Mouse (Mus musculus): ENCODE data around the gene Gcm1. TPM values are rescaled to one million over a fixed set of nuclear protein-coding genes. Genes with fewer than 3 reads are reported as not detected.
A peak's percentile ranks its signal among the peaks of the same experiment; 100 is the strongest.

Gene Gcm1
- polyA plus RNA-seq, 1 experiment from 2014 or later = not detected

DNA sequence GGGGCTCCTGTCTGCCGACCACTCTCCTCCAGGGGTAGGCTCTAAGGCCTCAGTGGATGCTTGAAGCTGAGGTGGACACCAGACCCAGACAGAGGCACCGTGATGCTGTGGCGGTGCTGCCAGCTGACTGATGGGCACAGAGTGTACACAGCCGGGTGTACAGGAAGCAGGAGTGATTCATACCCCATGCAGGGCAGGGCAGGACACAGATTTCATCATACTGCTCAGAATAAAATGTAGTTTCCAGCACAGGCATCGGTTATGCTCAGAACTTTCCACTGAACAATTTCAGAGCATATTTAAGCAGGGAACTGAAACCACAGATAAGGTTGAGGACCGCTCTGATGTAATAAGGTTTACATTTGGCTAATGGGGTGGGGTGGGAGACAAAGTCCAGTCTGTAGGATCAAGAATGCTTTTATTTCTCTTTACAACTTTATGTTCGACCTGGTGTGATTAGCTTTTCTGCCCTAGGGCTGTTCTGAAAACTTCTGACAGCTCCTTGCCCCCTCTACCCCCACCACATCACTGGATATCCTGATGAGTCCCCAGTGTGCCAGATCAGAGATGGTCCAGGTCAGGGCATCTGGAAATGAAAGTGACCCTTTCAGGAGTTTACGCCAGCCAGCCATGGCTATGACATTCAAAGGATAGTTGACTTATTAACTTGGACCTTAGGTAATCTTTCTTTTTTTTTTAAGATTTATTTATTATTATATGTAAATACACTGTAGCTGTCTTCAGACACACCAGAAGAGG, 29.4 kb upstream of the Gcm1 start:
- no peak overlapping the region for H3K4me2 ChIP-seq
- no peaks in the 10 kb centered on the region for H3K27me3 ChIP-seq (replicated peaks)
- no peaks in the 10 kb centered on the region for H3K4me1 ChIP-seq
- ATAC-seq (replicated peaks) = no peak
- no peak overlapping the region for H3K27ac ChIP-seq
- H3K36me3 ChIP-seq (replicated peaks) = no peaks in the 10 kb centered on the region
- no peak overlapping the region for H3K9ac ChIP-seq
- H3K4me3 ChIP-seq = no peak overlapping the region
- 84% methylated on average over 8 of the region's 8 CpGs for WGBS
- no peaks in the 10 kb centered on the region for H3K9me3 ChIP-seq

DNA sequence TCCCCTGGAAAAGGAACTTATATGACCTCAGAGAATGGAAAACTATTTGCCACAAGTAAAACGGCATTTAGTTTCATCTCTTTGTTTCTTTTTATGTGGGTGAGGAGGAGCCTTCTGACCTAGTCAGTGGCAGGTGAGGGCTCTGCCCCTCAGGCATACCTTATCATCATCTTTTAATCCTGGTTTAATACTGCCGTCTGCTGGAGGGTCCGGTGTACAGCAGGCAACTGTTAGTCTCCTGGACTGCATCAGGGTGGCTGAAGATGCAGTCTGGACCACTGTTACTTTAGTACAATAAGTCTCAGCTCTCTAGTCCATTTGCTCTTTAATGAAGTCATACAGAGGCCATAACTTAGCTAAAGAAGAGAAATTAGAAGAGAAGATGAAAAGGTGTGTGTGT, 26.9 kb upstream of the Gcm1 start:
- Histone ChIP-seq H3K4me3 (no peak overlapping the region), H3K4me1 (no peaks in the 10 kb centered on the region), H3K27me3 (replicated peaks) (no peaks in the 10 kb centered on the region), H3K36me3 (replicated peaks) (no peaks in the 10 kb centered on the region), H3K4me2 (no peak overlapping the region), H3K9ac (no peak overlapping the region), H3K9me3 (no peaks in the 10 kb centered on the region), H3K27ac (no peak overlapping the region)
- WGBS = 18% methylated on average over 3 of the region's 3 CpGs
- ATAC-seq (replicated peaks) = peak; percentile 75

DNA sequence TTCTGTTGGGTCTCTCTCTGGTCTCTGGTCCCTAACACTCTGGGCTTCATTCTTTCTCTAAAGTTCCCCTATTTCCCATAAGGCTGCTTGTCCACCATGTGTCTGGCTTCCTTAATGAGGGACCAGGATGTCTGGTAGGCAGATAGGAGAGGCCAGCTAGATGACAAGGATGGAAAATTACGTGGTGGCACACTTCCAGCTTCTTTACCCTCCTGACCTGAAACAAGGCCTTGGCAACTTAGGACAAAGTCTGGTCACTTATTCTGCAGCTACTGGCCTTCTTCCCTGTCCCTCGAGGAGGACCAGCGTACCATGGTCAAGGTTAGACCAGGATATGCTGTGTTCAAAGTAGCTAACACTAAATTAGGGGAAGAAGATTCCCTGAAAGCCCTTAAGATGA, 24.6 kb upstream of the Gcm1 start:
- Histone ChIP-seq H3K27me3 (replicated peaks) (no peaks in the 10 kb centered on the region), H3K36me3 (replicated peaks) (no peaks in the 10 kb centered on the region), H3K4me1 (no peaks in the 10 kb centered on the region), H3K9me3 (no peaks in the 10 kb centered on the region), H3K4me2 (no peak overlapping the region), H3K9ac (no peak overlapping the region), H3K4me3 (no peak overlapping the region), H3K27ac (no peak overlapping the region)
- no peak for ATAC-seq (replicated peaks)
- 90% methylated on average over 3 of the region's 3 CpGs for WGBS

DNA sequence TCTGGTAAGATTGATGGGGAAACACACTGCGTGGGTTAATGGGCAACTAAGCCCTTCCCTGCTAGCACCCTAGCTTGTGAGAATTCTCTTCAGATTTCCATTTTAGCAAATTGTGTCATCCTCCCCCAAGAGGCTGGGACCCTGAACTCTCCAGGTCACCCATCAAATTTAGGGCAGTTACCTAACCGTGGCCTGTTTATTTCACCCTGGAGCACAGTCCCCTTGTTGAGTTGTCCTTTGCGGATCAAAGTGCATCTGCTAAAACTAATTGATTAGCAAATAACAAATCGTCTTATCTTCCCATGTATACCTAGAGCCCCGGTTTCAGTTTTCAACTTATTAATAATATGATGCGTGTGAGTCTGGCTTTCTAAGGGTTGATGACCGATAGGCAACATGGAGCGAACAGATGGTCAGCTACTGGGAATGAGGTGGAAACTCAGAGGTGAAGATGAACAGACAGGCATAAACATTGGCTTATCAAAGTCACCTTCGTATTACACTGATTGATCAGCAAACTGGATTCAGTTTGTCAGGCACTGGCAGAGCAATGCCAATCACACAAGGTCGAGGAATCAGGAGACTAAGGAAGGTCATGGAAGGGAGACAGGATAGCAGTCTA, 20.8 kb upstream of the Gcm1 start:
- Histone ChIP-seq H3K9ac (no peak overlapping the region), H3K9me3 (no peaks in the 10 kb centered on the region), H3K27ac (no peak overlapping the region), H3K4me2 (no peak overlapping the region), H3K36me3 (replicated peaks) (no peaks in the 10 kb centered on the region), H3K27me3 (replicated peaks) (no peaks in the 10 kb centered on the region), H3K4me3 (no peak overlapping the region), H3K4me1 (no peaks in the 10 kb centered on the region)
- 93% methylated on average over 10 of the region's 10 CpGs for WGBS
- no peak for ATAC-seq (replicated peaks)

DNA sequence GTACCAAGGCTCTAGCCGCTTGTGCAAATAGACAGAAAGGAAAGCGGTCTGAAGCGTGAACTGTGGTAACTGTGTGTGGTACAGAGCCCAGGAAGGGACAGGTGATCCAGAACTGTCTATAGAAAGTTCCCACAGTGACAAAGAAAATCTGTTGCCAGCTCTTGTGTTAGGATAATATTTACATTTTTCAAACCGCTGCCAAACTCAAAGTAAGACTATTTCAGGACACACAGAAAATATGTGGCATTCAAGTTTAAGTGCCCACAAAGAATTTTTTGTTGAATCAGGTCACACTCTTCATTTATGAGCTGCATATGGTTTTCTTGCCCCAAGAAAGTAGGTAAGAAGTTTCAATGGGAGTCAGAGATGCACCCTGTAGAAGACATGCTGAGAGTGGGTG, 18.8 kb upstream of the Gcm1 start:
- H3K4me3 ChIP-seq = no peak overlapping the region
- no peak for ATAC-seq (replicated peaks)
- no peak overlapping the region for H3K27ac ChIP-seq
- no peak overlapping the region for H3K4me2 ChIP-seq
- WGBS = 95% methylated on average over 4 of the region's 4 CpGs
- H3K27me3 ChIP-seq (replicated peaks) = no peaks in the 10 kb centered on the region
- H3K9me3 ChIP-seq = no peaks in the 10 kb centered on the region
- H3K36me3 ChIP-seq (replicated peaks) = no peaks in the 10 kb centered on the region
- no peaks in the 10 kb centered on the region for H3K4me1 ChIP-seq
- no peak overlapping the region for H3K9ac ChIP-seq

DNA sequence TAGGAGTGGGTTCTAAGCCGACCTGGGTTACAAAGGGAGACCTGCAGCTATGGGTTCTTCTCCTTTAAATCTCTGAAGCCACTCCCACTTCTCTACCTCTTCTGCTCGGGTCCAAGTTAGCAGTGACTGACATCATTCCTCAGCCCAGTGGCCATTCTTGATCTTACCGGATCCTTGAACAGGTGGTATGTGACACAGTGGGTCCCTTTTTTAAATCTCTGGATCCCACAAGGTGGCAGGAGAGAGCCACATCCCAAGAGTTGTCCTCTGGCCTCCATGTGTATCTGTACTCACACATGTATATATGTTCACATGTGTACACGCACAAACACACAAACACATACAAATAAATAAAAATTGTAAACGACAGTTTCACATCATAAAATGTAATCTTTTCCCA, 16.4 kb upstream of the Gcm1 start:
- no peaks in the 10 kb centered on the region for H3K36me3 ChIP-seq (replicated peaks)
- no peak overlapping the region for H3K27ac ChIP-seq
- no peak overlapping the region for H3K9ac ChIP-seq
- H3K27me3 ChIP-seq (replicated peaks) = no peaks in the 10 kb centered on the region
- 80% methylated on average over 5 of the region's 5 CpGs for WGBS
- H3K4me3 ChIP-seq = no peak overlapping the region
- no peak for ATAC-seq (replicated peaks)
- H3K9me3 ChIP-seq = no peaks in the 10 kb centered on the region
- H3K4me1 ChIP-seq = no peaks in the 10 kb centered on the region
- H3K4me2 ChIP-seq = no peak overlapping the region

DNA sequence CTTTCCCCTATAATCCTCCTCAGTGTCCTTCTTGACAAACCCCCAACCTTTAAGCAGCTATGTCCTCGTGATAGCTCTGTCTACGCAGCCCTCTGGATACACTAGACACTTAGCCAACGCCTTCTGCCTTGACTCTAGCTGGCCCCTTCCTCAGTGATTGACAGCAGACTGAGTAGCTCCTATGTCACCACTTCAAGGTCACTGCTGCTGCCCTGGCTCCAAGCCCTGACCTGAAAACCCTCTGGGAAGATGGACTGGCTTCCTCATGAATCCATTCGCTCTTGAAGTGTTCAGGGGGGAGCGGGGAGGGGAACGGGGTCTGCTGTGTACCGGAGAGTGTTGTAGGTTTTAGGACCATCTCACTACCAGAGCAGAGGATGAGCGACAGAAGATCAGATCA, 15.9 kb upstream of the Gcm1 start:
- Histone ChIP-seq H3K36me3 (replicated peaks) (no peaks in the 10 kb centered on the region), H3K4me3 (no peak overlapping the region), H3K9ac (no peak overlapping the region), H3K9me3 (no peaks in the 10 kb centered on the region), H3K4me1 (no peaks in the 10 kb centered on the region), H3K4me2 (no peak overlapping the region), H3K27me3 (replicated peaks) (no peaks in the 10 kb centered on the region), H3K27ac (no peak overlapping the region)
- no peak for ATAC-seq (replicated peaks)
- 86% methylated on average over 8 of the region's 8 CpGs for WGBS

DNA sequence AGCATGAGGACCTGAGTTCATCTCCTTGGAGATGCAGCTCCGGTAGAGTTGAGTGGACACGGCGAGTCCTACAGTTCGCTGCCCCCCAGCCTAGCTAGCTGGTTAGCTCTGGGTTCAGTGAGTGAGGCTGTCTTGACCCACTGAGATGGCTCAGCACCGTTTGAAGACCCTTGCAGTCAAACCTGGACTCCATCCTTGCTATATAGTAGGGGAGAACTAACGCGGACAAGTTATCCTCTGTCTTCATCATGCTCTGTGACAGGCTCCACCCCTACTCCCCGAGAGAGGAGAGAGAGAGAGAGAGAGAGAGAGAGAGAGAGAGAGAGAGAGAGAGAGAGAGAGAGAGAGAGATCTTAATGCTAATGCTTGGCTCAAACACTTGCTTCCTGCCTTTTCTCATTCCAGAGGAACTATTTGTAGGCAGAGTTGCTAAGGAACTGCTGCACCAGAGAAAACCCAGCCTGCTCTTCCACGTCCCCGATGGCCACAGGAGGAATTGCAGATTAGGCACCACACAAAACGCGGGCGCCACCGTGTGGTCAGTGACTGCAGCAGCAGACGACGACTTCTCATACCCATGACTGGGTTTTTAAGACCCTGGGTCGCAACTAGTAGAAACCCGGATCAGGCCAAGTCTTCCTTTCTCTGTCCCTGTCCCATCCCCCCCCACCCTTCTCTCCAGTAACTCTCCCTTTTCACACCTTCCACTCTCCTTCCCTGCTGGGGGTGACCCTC, 12.8 kb upstream of the Gcm1 start:
- Histone ChIP-seq H3K9me3 (no peaks in the 10 kb centered on the region), H3K27ac (no peak overlapping the region), H3K27me3 (replicated peaks) (no peaks in the 10 kb centered on the region), H3K4me1 (no peaks in the 10 kb centered on the region), H3K4me2 (no peak overlapping the region), H3K36me3 (replicated peaks) (no peaks in the 10 kb centered on the region), H3K4me3 (no peak overlapping the region), H3K9ac (no peak overlapping the region)
- WGBS = 37% methylated on average over 18 of the region's 18 CpGs
- peak; percentile 60 for ATAC-seq (replicated peaks)

DNA sequence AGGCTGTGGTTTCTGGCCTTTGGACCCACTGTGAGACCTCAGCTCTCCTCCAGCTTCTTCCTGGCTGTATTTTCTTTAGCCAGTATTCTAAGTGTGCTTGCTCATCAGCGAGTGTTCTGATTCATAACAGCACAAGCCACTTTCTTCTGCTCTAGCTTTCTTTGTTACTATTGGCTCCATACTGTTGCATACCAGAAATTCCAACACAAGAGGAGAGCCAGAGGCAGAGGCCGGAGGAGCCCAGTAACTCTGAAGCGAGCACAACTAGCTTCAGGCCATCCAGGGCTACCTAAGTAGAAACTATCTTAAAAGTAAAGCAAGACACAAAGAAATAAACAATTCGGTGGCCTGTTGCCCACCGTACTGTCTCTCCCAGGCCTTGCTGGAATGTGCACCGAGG, 6.6 kb upstream of the Gcm1 start:
- Histone ChIP-seq H3K4me3 (no peak overlapping the region), H3K27me3 (replicated peaks) (no peaks in the 10 kb centered on the region), H3K9ac (no peak overlapping the region), H3K9me3 (no peaks in the 10 kb centered on the region), H3K4me1 (no peaks in the 10 kb centered on the region), H3K4me2 (no peak overlapping the region), H3K27ac (no peak overlapping the region), H3K36me3 (replicated peaks) (no peaks in the 10 kb centered on the region)
- 73% methylated on average over 6 of the region's 6 CpGs for WGBS
- no peak for ATAC-seq (replicated peaks)

DNA sequence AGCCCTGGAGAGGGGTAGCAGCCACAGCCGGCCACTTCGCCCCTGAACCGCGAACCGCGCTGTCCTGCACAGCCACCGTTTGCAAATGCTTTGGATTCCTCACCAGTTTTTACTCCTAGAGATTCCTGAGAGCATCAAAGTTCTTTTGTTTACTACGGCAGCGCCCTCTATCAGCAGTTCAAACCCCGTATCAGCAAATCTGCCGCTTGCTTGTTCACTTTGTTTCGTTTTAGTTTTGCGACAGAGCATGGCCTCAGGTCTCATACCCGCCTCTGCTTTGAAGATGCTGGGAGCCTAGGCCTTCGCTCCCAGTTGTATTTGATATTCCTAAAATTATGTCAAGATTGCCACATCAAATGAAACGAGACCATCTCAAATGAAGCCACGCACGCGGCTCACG, 5.0 kb upstream of the Gcm1 start:
- Histone ChIP-seq H3K4me1 (no peaks in the 10 kb centered on the region), H3K36me3 (replicated peaks) (no peaks in the 10 kb centered on the region), H3K27me3 (replicated peaks) (no peaks in the 10 kb centered on the region), H3K4me2 (no peak overlapping the region), H3K9ac (no peak overlapping the region), H3K4me3 (no peak overlapping the region), H3K9me3 (no peaks in the 10 kb centered on the region), H3K27ac (no peak overlapping the region)
- WGBS = 56% methylated on average over 20 of the region's 20 CpGs
- no peak for ATAC-seq (replicated peaks)

DNA sequence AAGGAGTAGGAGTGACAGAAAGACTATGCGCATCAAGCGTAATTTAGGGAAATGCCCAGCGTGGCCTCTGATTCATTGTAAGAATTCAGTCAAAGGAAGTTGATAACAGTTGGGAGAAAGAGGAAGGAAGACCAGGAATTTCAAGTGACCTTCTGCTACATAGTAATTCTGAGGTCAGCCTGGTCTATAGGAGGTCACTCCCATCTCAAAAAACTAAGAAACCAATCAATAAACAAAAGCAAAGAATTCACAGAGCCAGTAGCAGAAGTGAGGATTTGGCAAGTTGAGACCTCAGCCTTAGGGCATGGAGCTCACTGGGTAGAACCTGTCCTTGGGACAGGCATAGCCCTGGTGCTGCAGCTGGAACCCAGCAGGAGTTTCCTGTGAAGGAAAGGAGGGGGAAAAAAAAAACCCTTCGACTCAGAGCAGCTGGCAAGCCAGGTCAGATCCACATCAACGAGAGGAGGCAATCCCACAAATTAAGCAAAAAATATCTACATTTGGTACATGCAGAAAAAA, 1.2 kb upstream of the Gcm1 start:
- no peaks in the 10 kb centered on the region for H3K9me3 ChIP-seq
- no peak for ATAC-seq (replicated peaks)
- WGBS = 60% methylated on average over 5 of the region's 5 CpGs

DNA sequence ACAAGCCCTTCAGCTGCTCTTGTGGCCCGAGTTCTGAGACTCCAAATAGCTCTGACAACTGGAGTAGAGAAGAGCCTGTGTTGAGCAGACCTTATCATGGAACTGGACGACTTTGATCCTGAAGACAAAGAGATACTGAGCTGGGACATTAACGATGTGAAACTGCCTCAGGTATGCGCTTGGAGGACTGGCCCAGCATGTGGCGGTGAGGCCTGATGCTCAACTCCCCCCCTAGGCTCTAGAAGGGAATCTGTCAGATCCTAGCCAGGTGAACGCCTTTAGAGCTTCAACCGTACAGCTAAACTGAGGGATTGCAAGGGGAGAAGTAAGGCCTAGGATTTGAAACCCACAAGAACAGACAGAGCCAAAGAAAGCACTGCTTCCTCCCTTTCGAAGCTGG, 2.1 kb downstream of the Gcm1 start:
- Histone ChIP-seq H3K9ac (no peak overlapping the region), H3K4me3 (no peak overlapping the region), H3K36me3 (replicated peaks) (no peaks in the 10 kb centered on the region), H3K4me1 (no peaks in the 10 kb centered on the region), H3K9me3 (no peaks in the 10 kb centered on the region), H3K4me2 (no peak overlapping the region), H3K27ac (no peak overlapping the region), H3K27me3 (replicated peaks) (no peaks in the 10 kb centered on the region)
- 79% methylated on average over 8 of the region's 8 CpGs for WGBS
- ATAC-seq (replicated peaks) = no peak

More for the DNA sequence above, 1.2 kb upstream of the Gcm1 start:
- H3K4me1 ChIP-seq = no peaks in the 10 kb centered on the region
- H3K9ac ChIP-seq = no peak overlapping the region
- H3K4me3 ChIP-seq = no peak overlapping the region
- H3K4me2 ChIP-seq = no peak overlapping the region
- H3K36me3 ChIP-seq (replicated peaks) = no peaks in the 10 kb centered on the region
- no peak overlapping the region for H3K27ac ChIP-seq
- H3K27me3 ChIP-seq (replicated peaks) = no peaks in the 10 kb centered on the region

All from midbrain, embryonic 15.5 days (tissue).